Mouse (Mus musculus) bone marrow, adult 2 months (tissue): Measurements from ENCODE around the gene Arfgef3. TPM values are rescaled to one million over a fixed set of nuclear protein-coding genes. Genes with fewer than 3 reads are reported as not detected.
"Not testable (repeated sequence)": the region's sequence is repeated elsewhere in the genome, so short reads cannot be mapped to it uniquely, and the experiment has no call there.

Experiments
- H3K27ac ChIP-seq: fragments of 200-500 bp; 2 replicates; pipeline ENCODE4 v1.5.1; 2012; ENCODE audit warnings: low read depth, mild to moderate bottlenecking, control low read depth, inconsistent platforms, low read length; ENCODE audit not compliant: control insufficient read depth, poor library complexity, insufficient read depth
- H3K4me1 ChIP-seq: fragments of 200-500 bp; 2 replicates; pipeline ENCODE4 v1.6.1; 2011; ENCODE audit warnings: low read length; ENCODE audit not compliant: control insufficient read depth, insufficient read depth
- H3K4me3 ChIP-seq: fragments of 200-500 bp; replicated peaks from 2 replicates; pipeline ENCODE3; 2011; ENCODE audit warnings: mild to moderate bottlenecking, low read depth, low read length, control low read depth; ENCODE audit not compliant: control insufficient read depth
- CTCF ChIP-seq: fragments of 200-500 bp; IDR thresholded peaks from 2 replicates; pipeline ENCODE4 v1.5.1; 2011; ENCODE audit warnings: low read length, control low read depth; ENCODE audit not compliant: control insufficient read depth, insufficient read depth
- POLR2A ChIP-seq: fragments of 200-500 bp; IDR thresholded peaks from 2 replicates; pipeline ENCODE4 v1.6.1; 2011; ENCODE audit warnings: low read depth, mild to moderate bottlenecking, control low read depth, low read length, borderline replicate concordance; ENCODE audit not compliant: control insufficient read depth
- WGBS: fragments of 180-500 bp; shearing (Covaris S2); methylation state at CpG from one replicate; pipeline ENCODE4 v1.1.7; 2018; 5-methylcytosine and 5-hydroxymethylcytosine counted together
- polyA plus RNA-seq: library from polyadenylated mRNA; stranded (reverse); fragments of >200 nt; gene quantifications from 2 replicates; pipeline ENCODE4 v1.2.4, GENCODE M21; 2011; ENCODE audit warnings: low replicate concordance; ENCODE audit not compliant: missing spikeins, insufficient read depth, insufficient read length

The Arfgef3 gene
- polyA plus RNA-seq, 1 experiment: 0.25 TPM

DNA sequence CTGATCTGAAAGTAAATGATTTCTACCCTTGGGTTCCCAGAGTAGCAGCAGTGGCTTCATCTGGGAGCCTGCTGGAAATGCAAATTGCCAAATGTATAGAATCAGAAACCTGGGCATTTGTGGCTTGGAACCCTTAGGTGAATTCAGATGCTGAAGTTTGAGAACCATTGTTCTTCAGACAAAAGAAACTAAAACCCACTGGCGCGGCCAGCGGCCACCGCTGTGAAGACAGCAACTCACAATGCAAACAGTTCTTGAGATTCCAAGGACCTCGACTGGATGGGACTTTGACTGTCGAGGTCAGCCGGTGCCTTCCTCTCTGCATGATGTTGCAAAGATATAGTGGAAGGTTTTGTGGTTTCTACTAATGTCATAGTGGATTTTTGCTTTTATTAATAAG is 159.6 kb downstream of the Arfgef3 start:
- TF ChIP-seq POLR2A (no peak), CTCF (no peak)
- no peak overlapping the region for H3K27ac ChIP-seq
- WGBS: 72% methylated on average over 7 of the region's 7 CpGs
- no peaks in the 10 kb centered on the region for H3K4me1 ChIP-seq
- H3K4me3 ChIP-seq: no peak overlapping the region

DNA sequence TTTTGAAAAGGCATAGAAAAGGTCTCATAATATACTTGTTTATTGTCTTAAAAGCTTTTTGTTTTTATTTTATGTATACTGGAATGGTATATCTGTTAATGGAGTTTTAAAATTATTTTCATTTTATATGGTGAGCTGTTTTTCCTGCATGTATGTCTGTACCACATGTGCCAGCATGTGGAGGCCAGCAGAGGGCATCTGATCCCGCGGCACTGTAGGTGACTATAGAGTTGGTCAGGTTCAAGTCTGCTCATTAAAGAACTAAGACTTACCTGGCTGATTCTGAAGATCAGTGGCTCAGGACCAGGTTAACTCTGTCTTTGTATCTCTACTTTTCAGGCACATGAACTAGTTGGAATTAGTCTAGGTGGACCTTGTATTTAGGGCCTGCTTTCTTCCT is 171.2 kb downstream of the Arfgef3 start:
- H3K4me3 ChIP-seq: no peak overlapping the region
- no peak for TF ChIP-seq POLR2A
- TF ChIP-seq CTCF: peak; percentile 37; the same call in 1 of the 2 replicates
- no peak overlapping the region for H3K27ac ChIP-seq
- no peaks in the 10 kb centered on the region for H3K4me1 ChIP-seq
- WGBS: 18% methylated on average over 2 of the region's 2 CpGs

DNA sequence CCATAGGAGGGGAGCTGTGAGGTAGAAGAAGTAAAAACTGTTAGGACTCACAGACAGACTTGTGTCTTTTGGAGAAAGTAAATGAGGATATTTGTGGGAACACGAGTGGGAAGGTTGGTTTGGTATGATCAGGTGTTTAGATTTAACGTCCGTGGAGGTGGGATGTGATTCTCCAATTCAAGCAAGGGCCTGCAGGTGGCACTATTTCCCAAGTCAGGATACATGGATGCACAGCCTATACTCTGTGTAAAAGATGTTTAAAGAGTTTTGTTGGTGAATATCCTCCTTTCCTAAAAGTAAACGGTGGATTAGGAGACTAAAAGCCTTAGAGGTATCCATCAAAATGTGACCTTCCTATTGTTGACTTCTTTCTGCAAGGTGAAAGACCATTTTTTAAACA is 180.8 kb downstream of the Arfgef3 start:
- H3K27ac ChIP-seq: no peak overlapping the region
- H3K4me3 ChIP-seq: no peak overlapping the region
- TF ChIP-seq CTCF (peak; percentile 17; the same call in 1 of the 2 replicates), POLR2A (no peak)
- WGBS: 3% methylated on average over 4 of the region's 4 CpGs
- no peaks in the 10 kb centered on the region for H3K4me1 ChIP-seq

DNA sequence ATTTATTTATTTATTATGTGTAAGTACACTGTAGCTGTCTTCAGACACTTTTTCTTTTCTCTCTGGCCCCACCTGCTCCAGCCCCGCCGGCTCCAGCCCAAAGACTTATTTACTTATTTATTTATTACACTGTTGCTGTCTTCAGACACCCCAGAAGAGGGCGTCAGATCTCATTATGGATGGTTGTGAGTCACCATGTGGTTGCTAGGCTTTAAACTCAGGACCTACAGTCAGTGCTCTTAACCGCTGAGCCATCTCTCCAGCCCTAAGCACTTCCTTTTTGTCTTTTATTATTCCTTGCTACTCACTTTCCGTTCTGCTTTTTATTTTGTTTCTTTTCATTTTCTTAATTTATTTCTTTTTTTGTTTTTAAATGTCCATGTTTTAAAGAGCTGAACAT is 182.3 kb downstream of the Arfgef3 start:
- Histone ChIP-seq H3K27ac (no peak overlapping the region), H3K4me1 (no peaks in the 10 kb centered on the region), H3K4me3 (no peak overlapping the region)
- 40% methylated on average over 5 of the region's 5 CpGs for WGBS
- no peak for TF ChIP-seq POLR2A

DNA sequence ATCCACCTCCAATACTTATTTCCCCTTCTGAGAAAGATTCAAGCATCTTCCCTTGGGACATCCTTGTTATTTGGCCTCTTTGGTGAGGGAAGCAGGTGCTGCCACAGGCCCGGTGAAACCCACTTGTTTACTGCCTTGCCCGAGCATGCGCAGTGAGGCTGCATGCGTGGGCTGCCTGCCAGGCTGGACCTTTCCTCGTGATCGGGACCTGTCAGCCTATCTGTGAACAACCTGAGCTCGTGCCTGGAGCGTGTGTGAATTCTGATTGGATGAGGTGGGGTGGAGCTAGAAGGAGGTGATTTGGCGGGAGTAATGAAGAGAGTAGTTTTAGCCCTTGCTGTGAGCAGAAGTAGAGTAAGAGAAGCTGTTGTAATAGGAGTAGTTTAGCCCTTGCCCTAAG is 184.7 kb downstream of the Arfgef3 start:
- H3K27ac ChIP-seq, H3K4me1 ChIP-seq, H3K4me3 ChIP-seq: not testable (repeated sequence)
- 82% methylated on average over 9 of the region's 9 CpGs for WGBS

DNA sequence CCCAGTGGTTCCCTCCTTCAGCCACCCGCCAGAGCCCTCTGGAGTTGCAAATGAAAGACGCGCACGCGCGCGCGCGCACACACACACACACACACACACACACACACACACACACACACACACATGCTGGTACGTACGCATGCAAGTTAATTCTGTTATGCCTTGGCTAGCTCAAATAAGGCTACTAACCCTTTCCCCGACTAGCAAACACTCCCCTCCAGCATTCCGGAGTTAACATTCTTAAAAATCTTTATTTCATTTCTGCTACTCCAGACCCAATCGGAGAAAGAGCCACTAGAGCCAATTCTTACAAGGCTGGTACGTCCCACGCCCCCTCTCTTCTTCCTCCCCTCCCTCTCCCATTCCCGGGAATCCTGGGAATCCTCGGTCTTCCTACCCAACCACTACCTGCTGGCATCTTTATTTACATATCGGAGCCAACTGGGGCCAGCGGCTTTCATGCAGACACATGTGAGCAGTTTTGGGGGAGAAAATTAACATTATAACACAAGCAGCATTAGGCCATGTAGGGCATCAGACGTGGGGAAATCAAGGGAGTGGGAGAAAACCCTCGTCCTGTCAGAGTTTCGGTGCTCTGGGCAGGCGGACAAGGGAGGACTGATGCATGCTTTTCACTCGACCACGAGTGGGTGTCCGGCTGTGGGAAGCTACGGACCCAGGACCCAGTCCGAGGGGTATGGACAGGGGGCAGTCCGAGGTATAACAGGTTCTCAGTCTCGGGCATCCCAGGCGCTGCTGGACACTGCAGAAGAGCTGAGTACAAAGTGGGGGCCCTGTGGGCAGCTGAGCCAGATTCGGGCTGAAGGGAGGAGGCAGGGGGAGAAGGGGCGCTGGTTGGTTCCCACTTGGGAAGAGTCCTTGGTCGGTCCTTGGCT is 194.2 kb downstream of the Arfgef3 start:
- 39% methylated on average over 35 of the region's 35 CpGs for WGBS
- H3K4me3 ChIP-seq: no peak overlapping the region
- no peak overlapping the region for H3K27ac ChIP-seq
- TF ChIP-seq CTCF: no peak
- no peak for TF ChIP-seq POLR2A
- no peaks in the 10 kb centered on the region for H3K4me1 ChIP-seq

DNA sequence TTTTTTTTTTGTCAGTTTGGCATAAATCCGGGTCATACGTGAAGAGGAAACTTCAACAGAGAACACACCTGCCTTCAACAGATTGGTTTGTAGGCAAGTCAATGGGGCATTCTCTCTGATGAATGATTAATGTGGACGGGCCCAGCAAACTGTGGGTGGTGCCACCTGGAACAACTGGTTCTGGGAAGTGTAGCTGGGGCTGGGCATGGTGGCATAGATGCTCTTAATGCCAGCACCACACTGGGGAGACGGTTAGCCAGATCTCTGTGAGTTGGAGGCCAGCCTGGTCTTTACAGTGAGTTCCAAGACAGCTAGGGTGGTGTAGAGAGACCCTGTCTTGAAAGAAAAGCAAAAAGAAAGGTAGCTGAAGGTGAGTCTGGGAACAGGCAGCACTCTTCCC is 196.4 kb downstream of the Arfgef3 start:
- no peak overlapping the region for H3K27ac ChIP-seq
- H3K4me3 ChIP-seq: no peak overlapping the region
- no peaks in the 10 kb centered on the region for H3K4me1 ChIP-seq
- WGBS: 78% methylated on average over 4 of the region's 4 CpGs
- TF ChIP-seq POLR2A (no peak), CTCF (no peak)

DNA sequence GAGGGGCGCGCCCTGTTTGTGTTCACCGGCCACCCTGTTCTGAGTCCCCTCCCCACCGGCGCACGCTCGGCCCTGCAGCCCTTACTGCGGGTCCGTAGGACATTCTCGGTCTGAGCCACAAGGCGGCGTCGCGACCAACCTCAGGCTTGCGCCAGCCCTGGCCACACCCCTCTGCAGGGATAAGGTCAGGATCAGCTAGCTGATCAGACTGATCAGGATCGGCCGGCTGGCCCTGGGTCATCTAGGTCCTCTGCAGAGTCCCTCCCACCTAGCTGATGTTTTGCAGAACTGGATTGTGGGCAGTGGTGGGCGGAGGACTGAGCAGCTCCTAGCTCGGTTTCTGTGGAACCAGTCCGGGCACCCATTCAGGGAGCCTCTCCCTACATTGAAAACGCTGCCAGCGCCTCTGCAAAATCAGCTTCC is 197.9 kb downstream of the Arfgef3 start, which contains the start of gene Hebp2:
Hebp2 (minus strand) TSS at position 264 of the 423 bp plus-strand sequence.
- Histone ChIP-seq H3K27ac (no peak within 1 kb of the TSS), H3K4me3 (peak within 1 kb of the TSS; percentile 17), H3K4me1 (no peaks in the 10 kb centered on the region)
- TF ChIP-seq POLR2A (no peak), CTCF (peak; percentile 38; the same call in 1 of the 2 replicates)
- 2% methylated on average over 22 of the region's 22 CpGs for WGBS

DNA sequence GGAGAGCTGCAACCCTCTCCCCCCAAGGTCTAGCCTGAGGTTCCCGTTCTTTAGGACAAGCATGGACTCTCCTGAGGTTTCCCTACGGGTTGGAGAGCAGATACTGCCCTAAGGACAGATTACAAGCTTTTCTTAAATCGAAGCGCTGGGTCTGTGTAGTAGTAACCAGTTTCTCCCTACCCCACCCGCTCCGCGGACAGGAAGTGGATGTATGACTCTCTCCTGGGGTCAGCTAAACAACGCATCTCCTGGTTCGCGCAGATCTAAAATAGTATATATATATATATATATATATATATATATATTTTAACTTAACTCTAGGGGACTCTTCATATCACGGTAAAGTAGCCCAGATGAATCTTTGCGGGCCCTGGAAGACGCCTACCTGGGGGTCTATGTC is 198.4 kb downstream of the Arfgef3 start:
- no peak for TF ChIP-seq CTCF
- TF ChIP-seq POLR2A: no peak
- peak overlapping the region; percentile 8 for H3K4me3 ChIP-seq
- H3K4me1 ChIP-seq: no peaks in the 10 kb centered on the region
- WGBS: 9% methylated on average over 13 of the region's 13 CpGs
- no peak overlapping the region for H3K27ac ChIP-seq
